Mouse (Mus musculus): ENCODE measurements around the gene Dok1.

Gene Dok1

GRCm38 (mm10) chr6:83033249-83034185, at the start of gene Dok1, which contains the start of gene Loxl3:
Gene Dok1, minus strand, starts transcription at chr6:83033471.
Gene Loxl3, plus strand, starts transcription at chr6:83034173.
- peak; percentile 76 to 81 for DNase-seq

DNA sequence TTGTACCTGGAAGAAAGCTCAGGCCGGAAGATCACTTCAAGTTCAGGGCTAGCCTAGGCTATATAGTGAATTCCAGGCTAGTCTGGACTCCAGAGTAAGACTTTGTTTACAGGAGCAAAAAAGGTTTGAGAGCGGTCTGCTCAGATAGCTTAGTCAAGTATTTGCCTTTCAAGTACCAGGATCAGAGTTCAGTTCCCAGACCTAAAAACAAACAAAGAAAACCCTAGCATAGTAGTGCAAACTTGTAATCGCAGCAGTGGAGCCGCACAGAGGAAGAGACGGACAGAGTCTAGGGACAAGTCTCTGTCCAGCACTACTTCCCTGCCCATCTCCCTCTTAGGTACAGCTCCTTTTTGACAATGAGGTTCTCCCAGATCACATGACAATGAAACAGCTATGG, 46.9 kb upstream of the Dok1 start:
- DNase-seq: no peak

DNA sequence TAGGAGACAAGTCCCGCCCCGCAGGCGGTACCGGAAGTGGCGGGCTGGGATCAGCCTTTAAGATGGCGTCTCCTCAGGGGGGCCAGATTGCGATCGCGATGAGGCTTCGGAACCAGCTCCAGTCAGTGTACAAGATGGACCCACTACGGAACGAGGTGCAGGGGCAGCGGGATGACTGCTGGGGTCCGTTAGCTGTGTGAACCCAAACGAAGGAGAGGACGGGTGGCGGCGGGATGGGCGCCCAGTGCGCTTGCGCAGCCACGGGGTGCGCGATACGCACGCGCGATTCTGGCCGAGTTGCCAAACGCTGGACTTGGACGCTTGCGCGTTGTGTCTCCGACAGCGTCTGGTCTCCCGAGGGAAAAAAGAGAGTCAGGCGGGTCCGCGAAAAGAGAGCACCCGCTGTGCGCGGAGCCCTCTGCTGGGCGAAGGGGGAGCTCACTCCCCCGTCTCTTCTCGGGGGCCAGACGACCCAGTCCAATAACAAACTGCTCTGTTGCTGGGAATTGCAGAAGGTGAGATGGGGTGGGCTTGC, 45.1 kb upstream of the Dok1 start:
- peak; percentile 100 for DNase-seq

- peak in 1 of 2 experiments; percentile 35 for DNase-seq
Measured at GRCm38 (mm10) chr6:83077630-83078323, 44.5 kb upstream of the Dok1 start, which contains the start of gene Pcgf1. Gene Pcgf1, plus strand, starts transcription at chr6:83077869.

GRCm38 (mm10) chr6:83074979-83075378, 41.7 kb upstream of the Dok1 start:
- DNase-seq: peak in 1 of 2 experiments; percentile 42

DNA sequence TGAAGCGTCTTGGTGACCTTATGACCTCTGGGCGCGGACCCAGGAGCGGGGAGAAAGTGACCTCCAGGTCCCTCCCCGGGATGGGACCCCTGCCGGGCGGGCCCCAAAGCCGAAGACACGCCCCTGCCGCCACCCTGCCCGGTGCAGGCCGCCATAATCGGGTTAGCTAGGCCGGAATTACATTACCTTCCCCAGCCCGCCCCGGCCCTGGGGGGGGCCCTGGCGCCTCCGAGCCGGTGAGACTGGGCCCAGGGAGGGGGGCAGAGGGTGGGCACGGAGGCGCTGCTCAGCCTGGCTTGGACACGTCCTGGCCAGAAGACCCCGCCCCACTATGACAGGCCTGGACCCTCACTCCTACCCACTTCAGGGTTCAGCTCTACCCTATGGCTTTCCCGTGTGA, 37.9 kb upstream of the Dok1 start:
- DNase-seq: peak; percentile 32 to 52

GRCm38 (mm10) chr6:83070311-83071219, 37.3 kb upstream of the Dok1 start:
- DNase-seq: peak; percentile 58 to 71

DNA sequence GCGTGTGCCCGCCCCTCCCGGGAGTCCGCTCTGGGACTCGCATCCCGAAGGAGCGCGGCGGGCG, 36.8 kb upstream of the Dok1 start, which contains the start of gene Tlx2:
TSS of gene Tlx2 (minus strand) at position 47 of the 64 bp plus-strand sequence.
- no peak for DNase-seq

- peak; percentile 37 to 46 for DNase-seq
Measured at GRCm38 (mm10) chr6:83069488-83070246, 36.4 kb upstream of the Dok1 start.

- peak; percentile 28 to 51 for DNase-seq
Measured at GRCm38 (mm10) chr6:83068706-83069487, 35.6 kb upstream of the Dok1 start.

- no peak for DNase-seq
Measured at GRCm38 (mm10) chr6:83068221-83068620, 35.0 kb upstream of the Dok1 start.

DNA sequence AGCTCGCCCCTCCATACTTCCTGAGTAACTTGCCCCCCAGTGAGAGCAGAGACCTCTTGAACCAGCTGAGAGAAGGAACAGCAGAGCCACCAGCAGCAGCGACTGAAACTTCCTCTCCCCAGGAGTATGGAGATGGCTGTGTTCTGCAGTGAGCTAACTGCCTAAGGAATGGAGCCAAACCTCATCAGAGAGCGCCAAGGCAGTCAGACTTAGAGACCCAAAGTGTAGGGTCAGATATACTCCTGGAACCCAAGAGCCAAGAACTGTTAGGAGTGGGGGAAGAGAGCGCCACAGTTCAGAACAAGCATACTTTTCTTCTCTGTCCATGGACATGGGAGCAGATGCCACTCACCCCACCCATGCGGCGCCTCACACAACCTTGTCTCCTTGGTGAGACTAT, 33.2 kb upstream of the Dok1 start:
- DNase-seq: no peak

- peak in 1 of 2 experiments; percentile 26 for DNase-seq
Measured at GRCm38 (mm10) chr6:83065995-83066394, 32.7 kb upstream of the Dok1 start.

- no peak for DNase-seq
Measured at GRCm38 (mm10) chr6:83058725-83059124, 25.5 kb upstream of the Dok1 start.

DNA sequence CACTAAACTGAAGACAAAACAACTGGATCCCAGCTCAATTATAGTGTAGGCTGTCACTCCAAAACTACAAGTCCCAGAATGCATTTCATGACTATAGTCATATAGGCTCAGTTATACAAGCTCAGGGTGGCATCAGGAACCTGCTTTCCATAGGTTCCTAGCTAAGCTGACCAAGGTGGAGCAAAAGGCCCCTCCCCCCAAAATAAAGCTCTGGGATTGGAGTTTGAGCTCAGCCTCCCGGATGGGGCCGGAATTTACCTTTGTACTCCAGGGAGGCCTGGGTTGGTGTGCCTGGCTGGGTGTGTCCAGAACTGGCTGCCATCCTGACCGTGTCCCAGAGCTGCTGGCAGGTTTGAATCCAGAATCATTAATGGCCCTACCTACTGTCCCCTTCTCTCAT, 24.5 kb upstream of the Dok1 start, which contains the start of gene Dqx1:
TSS of gene Dqx1 (plus strand) at position 55 of the 400 bp plus-strand sequence.
- DNase-seq: no peak

DNA sequence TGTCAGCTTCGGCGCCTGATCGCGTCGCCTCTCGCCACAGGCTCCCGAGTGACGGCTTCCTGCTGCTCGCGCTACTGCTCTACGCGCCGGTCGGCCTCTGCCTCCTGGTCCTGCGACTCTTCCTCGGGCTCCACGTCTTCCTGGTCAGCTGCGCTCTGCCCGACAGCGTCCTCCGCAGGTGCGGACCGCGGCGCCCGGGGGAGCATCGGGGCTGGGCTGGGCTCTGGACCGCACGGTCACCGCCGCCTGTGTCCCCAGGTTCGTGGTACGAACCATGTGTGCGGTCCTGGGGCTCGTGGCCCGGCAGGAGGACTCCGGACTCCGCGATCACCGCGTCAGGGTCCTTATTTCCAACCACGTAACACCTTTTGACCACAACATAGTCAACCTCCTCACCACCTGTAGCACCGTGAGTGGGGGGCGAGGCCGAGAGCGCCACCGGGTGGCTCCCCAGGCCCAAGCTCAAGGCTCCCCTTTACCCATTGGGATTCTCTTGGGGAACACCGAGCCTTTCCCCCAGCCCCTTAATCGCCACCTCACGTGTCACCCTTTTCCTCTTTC, 21.7 kb upstream of the Dok1 start, which contains the start of gene Htra2:
TSS of gene Htra2 (minus strand) at position 403 of the 561 bp plus-strand sequence.
- peak in 1 of 2 experiments; percentile 47 for DNase-seq

DNA sequence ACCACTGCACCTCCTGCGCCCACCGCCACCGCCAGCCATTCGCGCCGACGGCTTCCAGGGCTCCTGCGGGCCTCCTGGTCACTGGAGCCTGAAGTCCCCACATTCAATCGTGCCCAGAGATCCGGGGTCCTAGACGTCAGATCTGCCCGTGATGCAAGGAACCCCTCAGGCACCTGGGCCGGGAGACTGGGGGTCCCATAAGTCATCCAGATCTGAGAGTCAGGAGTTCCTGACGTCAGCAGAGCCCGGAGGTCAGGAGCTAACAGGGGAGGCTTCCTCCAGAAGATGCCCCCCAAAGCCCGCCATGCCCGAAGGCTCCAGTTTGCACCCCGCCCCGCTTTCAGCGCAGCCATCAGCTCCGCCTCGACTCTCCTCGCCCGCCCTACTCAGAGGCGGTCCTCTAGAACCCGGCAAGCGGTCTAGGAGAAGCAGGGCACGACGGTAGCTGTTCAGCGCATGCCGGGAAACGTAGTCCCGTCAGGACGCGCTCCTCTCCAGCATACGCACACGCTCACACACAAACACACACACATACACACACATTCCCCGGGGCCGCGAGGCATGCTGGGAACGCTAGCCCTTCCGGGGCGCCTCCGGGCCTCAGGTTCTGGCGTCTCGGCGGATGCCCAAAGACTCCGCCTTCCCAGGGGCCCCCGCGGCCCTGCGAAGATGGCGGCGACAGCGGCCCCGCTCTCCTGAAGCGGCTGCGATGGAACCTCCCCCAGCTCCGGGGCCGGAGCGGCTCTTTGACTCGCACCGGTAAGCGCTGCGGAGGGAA, 21.0 kb upstream of the Dok1 start, which contains the start of gene Aup1:
TSS of gene Aup1 (plus strand) at position 448 of the 778 bp plus-strand sequence.
- peak; percentile 96 to 97 for DNase-seq

DNA sequence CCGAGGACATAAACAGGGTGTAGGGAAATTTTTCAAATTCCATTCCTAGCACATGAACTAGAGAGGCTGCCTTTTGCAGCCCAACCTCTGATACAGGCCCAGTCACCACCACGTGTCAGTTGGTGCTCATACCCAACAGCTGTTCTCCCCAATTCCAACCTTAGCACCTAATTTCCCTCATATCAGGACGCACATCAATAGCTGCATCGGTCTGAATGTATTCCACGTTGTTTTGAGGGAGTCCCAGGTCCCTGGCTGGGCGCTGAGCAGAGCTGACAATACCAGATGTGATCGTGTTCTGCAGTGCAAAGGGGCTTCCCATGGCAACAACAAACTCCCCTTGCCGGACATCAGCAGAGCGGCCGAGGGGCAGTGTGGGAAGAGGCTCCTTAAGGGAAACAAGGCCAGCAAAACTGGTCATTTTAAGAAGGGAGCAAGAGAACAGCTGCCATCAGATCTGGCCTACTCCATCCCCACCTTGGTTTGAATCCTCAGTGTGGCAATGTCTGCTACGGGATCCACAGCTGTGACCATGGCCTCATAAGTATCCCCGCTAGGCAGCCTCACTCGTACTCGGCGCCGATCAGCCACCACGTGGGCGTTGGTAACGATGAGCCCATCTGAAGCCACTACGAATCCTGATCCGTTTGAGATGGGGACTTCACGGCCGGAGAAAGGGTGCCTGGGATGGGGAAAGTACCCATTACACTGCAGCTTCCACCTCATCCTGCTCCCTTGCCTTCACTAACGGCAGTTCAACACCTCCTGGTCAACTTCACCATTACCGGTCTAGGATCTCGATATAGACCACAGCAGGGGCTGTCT, 20.1 kb upstream of the Dok1 start:
- peak; percentile 37 to 45 for DNase-seq

- DNase-seq: no peak
Measured at GRCm38 (mm10) chr6:83049367-83049766, 16.1 kb upstream of the Dok1 start.
